Mouse (Mus musculus) CH12.LX (cell line): ENCODE results near the gene A730009L09Rik. TPM values are rescaled to one million over a fixed set of nuclear protein-coding genes. Genes with fewer than 3 reads are reported as not detected.

Experiments
- DNase-seq: peaks from one replicate; pipeline ENCODE4 v3.0.0-alpha.2; 2013; ENCODE audit errors: extremely low read depth
- H3K27ac ChIP-seq: 2 replicates; pipeline ENCODE4 v1.5.1; 2012; ENCODE audit warnings: low read depth, mild to moderate bottlenecking, control low read depth, moderate library complexity; ENCODE audit not compliant: insufficient read depth
- H3K27me3 ChIP-seq: replicated peaks from 2 replicates; pipeline ENCODE3; 2012; ENCODE audit warnings: inconsistent platforms
- H3K36me3 ChIP-seq, 2 experiments: replicated peaks in 1 of 2; 2 replicates each; pipeline versions ENCODE3 to v1.6.1; 2012; ENCODE audit warnings: inconsistent platforms in 1 of 2, low read length in 1 of 2, mild to moderate bottlenecking in 1 of 2, mixed read lengths in 1 of 2, moderate library complexity in 1 of 2; ENCODE audit not compliant: control insufficient read depth in 1 of 2, insufficient read depth in 1 of 2
- H3K4me1 ChIP-seq, 2 experiments: 2 replicates each; pipeline ENCODE4 v1.6.1; 2012; ENCODE audit warnings: inconsistent platforms in 1 of 2, moderate library complexity in 1 of 2; ENCODE audit not compliant: insufficient read depth in 2 of 2, control insufficient read depth in 1 of 2
- H3K4me2 ChIP-seq: 2 replicates; pipeline ENCODE4 v1.6.1; 2012; ENCODE audit warnings: low read depth, mild to moderate bottlenecking, control low read depth; ENCODE audit not compliant: poor library complexity, insufficient read depth, severe bottlenecking
- H3K4me3 ChIP-seq, 3 experiments: fragments of 150-350 bp in 1 of 3; sonication (generic) in 1 of 3; replicated peaks in 1 of 3; 2 replicates each; pipeline versions ENCODE3 to v1.5.1; 2011 to 2012; ENCODE audit warnings: low read depth in 2 of 3, low read length in 2 of 3, mild to moderate bottlenecking in 2 of 3, moderate library complexity in 2 of 3, control low read depth in 1 of 3, improper control_type of control experiment in 1 of 3, inconsistent platforms in 1 of 3, mixed read lengths in 1 of 3; ENCODE audit not compliant: poor library complexity in 1 of 3
- H3K79me2 ChIP-seq: replicated peaks from 2 replicates; pipeline ENCODE4 v1.6.1; 2012; ENCODE audit warnings: mild to moderate bottlenecking, moderate library complexity; ENCODE audit not compliant: control insufficient read depth, poor library complexity, insufficient read depth, severe bottlenecking; ENCODE audit errors: extremely low read depth
- H3K9ac ChIP-seq: 2 replicates; pipeline ENCODE4 v1.6.1; 2012; ENCODE audit warnings: low read depth, mild to moderate bottlenecking, control low read depth, moderate library complexity; ENCODE audit not compliant: insufficient read depth
- H3K9me3 ChIP-seq: replicated peaks from 2 replicates; pipeline ENCODE3; 2012; ENCODE audit warnings: low read length, inconsistent platforms, mixed read lengths
- CHD1 ChIP-seq: IDR thresholded peaks from 2 replicates; pipeline ENCODE4 v1.6.1; 2012; ENCODE audit warnings: low read depth, low read length, improper control_type of control experiment, inconsistent platforms
- CHD2 ChIP-seq: IDR thresholded peaks from 2 replicates; pipeline ENCODE4 v1.6.1; 2011; ENCODE audit warnings: low read length, improper control_type of control experiment
- CTCF ChIP-seq, 2 experiments: IDR thresholded peaks in 1 of 2; conservative IDR thresholded peaks in 1 of 2; 2 replicates each; pipeline ENCODE4 v1.5.1; 2011 to 2012; ENCODE audit warnings: low read depth in 2 of 2, low read length in 2 of 2, improper control_type of control experiment in 1 of 2, inconsistent platforms in 1 of 2, mild to moderate bottlenecking in 1 of 2, moderate library complexity in 1 of 2
- IRF4 ChIP-seq: IDR thresholded peaks from 2 replicates; pipeline ENCODE4 v1.6.1; 2014; ENCODE audit warnings: low read depth, mild to moderate bottlenecking, inconsistent platforms, low read length, improper control_type of control experiment
- JUN ChIP-seq: IDR thresholded peaks from 2 replicates; pipeline ENCODE4 v1.6.1; 2011; ENCODE audit warnings: low read depth, mild to moderate bottlenecking, low read length, improper control_type of control experiment, moderate library complexity; ENCODE audit not compliant: insufficient read depth
- MEF2A ChIP-seq: IDR thresholded peaks from 2 replicates; pipeline ENCODE4 v1.6.1; 2014; ENCODE audit warnings: low read depth, mild to moderate bottlenecking, inconsistent platforms, low read length, improper control_type of control experiment, borderline replicate concordance
- MXI1 ChIP-seq: IDR thresholded peaks from 2 replicates; pipeline ENCODE4 v1.6.1; 2011; ENCODE audit warnings: mild to moderate bottlenecking, low read depth, low read length, improper control_type of control experiment
- NELFE ChIP-seq: IDR thresholded peaks from 2 replicates; pipeline ENCODE4 v1.6.1; 2011; ENCODE audit warnings: low read depth, low read length, improper control_type of control experiment
- NRF1 ChIP-seq: IDR thresholded peaks from 2 replicates; pipeline ENCODE4 v1.6.1; 2014; ENCODE audit warnings: low read depth, mild to moderate bottlenecking, inconsistent platforms, low read length, improper control_type of control experiment, moderate library complexity
- POLR2A ChIP-seq: IDR thresholded peaks from 2 replicates; pipeline ENCODE4 v1.6.1; 2011; ENCODE audit warnings: low read depth, mild to moderate bottlenecking, improper control_type of control experiment, low read length
- RAD21 ChIP-seq: IDR thresholded peaks from 2 replicates; pipeline ENCODE4 v1.6.1; 2011; ENCODE audit warnings: low read depth, mild to moderate bottlenecking, low read length, improper control_type of control experiment, moderate library complexity
- SIN3A ChIP-seq: IDR thresholded peaks from 2 replicates; pipeline ENCODE4 v1.6.1; 2012; ENCODE audit warnings: low read length, improper control_type of control experiment, inconsistent platforms
- SMC3 ChIP-seq: IDR thresholded peaks from 2 replicates; pipeline ENCODE4 v1.6.1; 2011; ENCODE audit warnings: low read depth, low read length, improper control_type of control experiment
- TBP ChIP-seq: conservative IDR thresholded peaks from 2 replicates; pipeline ENCODE4 v1.6.1; 2011; ENCODE audit warnings: low read depth, low read length, improper control_type of control experiment
- TCF12 ChIP-seq: IDR thresholded peaks from 2 replicates; pipeline ENCODE4 v1.6.1; 2014; ENCODE audit warnings: low read depth, mild to moderate bottlenecking, inconsistent platforms, low read length, improper control_type of control experiment
- UBTF ChIP-seq: IDR thresholded peaks from 2 replicates; pipeline ENCODE4 v1.6.1; 2012; ENCODE audit warnings: low read depth, mild to moderate bottlenecking, inconsistent platforms, low read length, improper control_type of control experiment, moderate library complexity
- ZC3H11A ChIP-seq: IDR thresholded peaks from 2 replicates; pipeline ENCODE4 v1.6.1; 2012; ENCODE audit warnings: low read depth, mild to moderate bottlenecking, inconsistent platforms, low read length, improper control_type of control experiment
- ZKSCAN1 ChIP-seq: IDR thresholded peaks from 2 replicates; pipeline ENCODE4 v1.6.1; 2012; ENCODE audit warnings: low read depth, inconsistent platforms, low read length, improper control_type of control experiment, borderline replicate concordance
- dilution Hi-C: fragments of 300-500 bp; cut with MboI; formaldehyde crosslinking; loops from 2 replicates; pipeline ENCODE4 v1.14.3; 2020; ENCODE audit warnings: low sequenced_read_pairs; ENCODE audit not compliant: extremely low pct_unique_long_range_greater_than_20kb, extremely low pct_ligation_motif_present
- in situ Hi-C: fragments of 300-500 bp; cut with MboI; formaldehyde crosslinking; loops from 3 replicates; pipeline ENCODE4 v1.14.3; 2019; ENCODE audit warnings: low sequenced_read_pairs, low pct_ligation_motif_present, low pct_unique_long_range_greater_than_20kb, mixed read lengths
- polyA plus RNA-seq: library from polyadenylated mRNA; unstranded; fragments of >175 nt; gene quantifications from 2 replicates; pipeline ENCODE4 v1.2.1, GENCODE M21; 2012; ENCODE audit warnings: low read depth; ENCODE audit not compliant: insufficient read length
- total RNA-seq, 2 experiments: library from RNA; depleted of rRNA; stranded (reverse); fragments of 300-350 nt in 1 of 2; fragments of >200 nt in 1 of 2; gene quantifications; 2 replicates each; pipeline ENCODE4 v1.2.3; 2012 to 2014

Gene A730009L09Rik
- total and polyA plus RNA-seq, 3 experiments: not detected

- TF ChIP-seq NRF1: 0 out of 2 replicates have a peak, but pooled peaks have one; percentile 21
Measured at GRCm38 (mm10) chr16:84521975-84522635, 7.2 kb downstream of the A730009L09Rik start (continued).

GRCm38 (mm10) chr16:84523061-84523460 is 8.1 kb downstream of the A730009L09Rik start:
- dilution Hi-C loops: no loop called here

GRCm38 (mm10) chr16:84527375-84527774 is 12.5 kb downstream of the A730009L09Rik start:
- peaks cover 0 to 16% of the 10 kb centered on the region in 2 experiments; a peak in 2 of 4 replicates for H3K4me1 ChIP-seq
- no peaks in the 10 kb centered on the region for H3K79me2 ChIP-seq
- in situ Hi-C loops: no loop called here
- DNase-seq: peak; percentile 84
- no peak overlapping the region for H3K4me3 ChIP-seq
- H3K9ac ChIP-seq: peak overlapping the region; percentile 14; the same call in 1 of the 2 replicates
- no peaks in the 10 kb centered on the region for H3K36me3 ChIP-seq
- no peaks in the 10 kb centered on the region for H3K27me3 ChIP-seq
- H3K27ac ChIP-seq: no peak overlapping the region
- TF ChIP-seq JUN: no peak
- TF ChIP-seq CHD2: no peak
- peak; percentile 51 for TF ChIP-seq ZC3H11A
- peak; percentile 43; the same call in 1 of the 2 replicates for TF ChIP-seq IRF4
- TF ChIP-seq POLR2A: no peak
- no peak for TF ChIP-seq NELFE
- TF ChIP-seq CTCF (conservative IDR thresholded peaks at IDR 0.05 in 1 of 2, IDR thresholded peaks at IDR 0.05 in 1 of 2; ENCODE audit: low read depth in 2 of 2, low read length in 2 of 2): peak; percentile 52 to 82; a peak in 3 of 4 replicates
- 0 out of 2 replicates have a peak, but pooled peaks have one; percentile 31 for TF ChIP-seq TBP
- peak; percentile 76 for TF ChIP-seq SMC3
- peak; percentile 77 for TF ChIP-seq RAD21
- TF ChIP-seq UBTF: no peak
- 0 out of 2 replicates have a peak, but pooled peaks have one; percentile 25 for TF ChIP-seq MEF2A
- no peak for TF ChIP-seq TCF12
- TF ChIP-seq, all 38 proteins: peak for 7
- peak overlapping the region; percentile 80 for H3K4me2 ChIP-seq
- no peaks in the 10 kb centered on the region for H3K9me3 ChIP-seq
- dilution Hi-C loops: no loop called here

More at GRCm38 (mm10) chr16:84523061-84523460, 8.1 kb downstream of the A730009L09Rik start:
- no peaks in the 10 kb centered on the region for H3K27me3 ChIP-seq
- no peaks in the 10 kb centered on the region for H3K36me3 ChIP-seq
- in situ Hi-C loops: no loop called here
- no peak for DNase-seq
- TF ChIP-seq CHD1: no peak
- no peak for TF ChIP-seq ZKSCAN1
- no peak for TF ChIP-seq NRF1
- TF ChIP-seq SIN3A: no peak
- no peak for TF ChIP-seq MXI1
- TF ChIP-seq, all 38 proteins: peak for 0
- Histone ChIP-seq H3K9ac (no peak overlapping the region), H3K9me3 (peaks cover 4% of the 10 kb centered on the region), H3K4me2 (no peak overlapping the region), H3K79me2 (no peaks in the 10 kb centered on the region), H3K27ac (no peak overlapping the region), H3K4me1 (peaks cover 3 to 26% of the 10 kb centered on the region in 2 experiments; a peak in 3 of 4 replicates), H3K4me3 (no peak overlapping the region)
